Mouse (Mus musculus): Measurements from ENCODE around the gene Ccser2.

The Ccser2 gene

DNA sequence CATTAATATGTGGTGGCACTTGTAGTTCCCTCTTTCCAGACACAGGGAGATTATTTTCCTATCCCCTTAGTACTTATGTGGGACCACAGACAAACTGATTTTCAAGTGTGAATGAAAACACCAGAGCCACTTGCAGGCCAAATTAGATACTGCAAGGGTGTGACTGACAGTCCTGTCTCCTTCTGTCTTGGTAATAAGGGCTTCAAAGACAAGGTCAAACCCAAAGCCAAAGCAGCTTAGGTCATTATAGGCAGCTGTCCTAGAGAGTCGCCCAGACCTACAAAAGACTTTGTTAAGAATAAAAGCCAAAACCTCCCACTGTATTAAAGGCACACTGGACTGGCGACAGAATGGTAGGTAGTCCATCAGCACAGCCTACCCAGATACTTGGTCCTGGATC is 30.6 kb downstream of the Ccser2 start:
- no peak for DNase-seq

DNA sequence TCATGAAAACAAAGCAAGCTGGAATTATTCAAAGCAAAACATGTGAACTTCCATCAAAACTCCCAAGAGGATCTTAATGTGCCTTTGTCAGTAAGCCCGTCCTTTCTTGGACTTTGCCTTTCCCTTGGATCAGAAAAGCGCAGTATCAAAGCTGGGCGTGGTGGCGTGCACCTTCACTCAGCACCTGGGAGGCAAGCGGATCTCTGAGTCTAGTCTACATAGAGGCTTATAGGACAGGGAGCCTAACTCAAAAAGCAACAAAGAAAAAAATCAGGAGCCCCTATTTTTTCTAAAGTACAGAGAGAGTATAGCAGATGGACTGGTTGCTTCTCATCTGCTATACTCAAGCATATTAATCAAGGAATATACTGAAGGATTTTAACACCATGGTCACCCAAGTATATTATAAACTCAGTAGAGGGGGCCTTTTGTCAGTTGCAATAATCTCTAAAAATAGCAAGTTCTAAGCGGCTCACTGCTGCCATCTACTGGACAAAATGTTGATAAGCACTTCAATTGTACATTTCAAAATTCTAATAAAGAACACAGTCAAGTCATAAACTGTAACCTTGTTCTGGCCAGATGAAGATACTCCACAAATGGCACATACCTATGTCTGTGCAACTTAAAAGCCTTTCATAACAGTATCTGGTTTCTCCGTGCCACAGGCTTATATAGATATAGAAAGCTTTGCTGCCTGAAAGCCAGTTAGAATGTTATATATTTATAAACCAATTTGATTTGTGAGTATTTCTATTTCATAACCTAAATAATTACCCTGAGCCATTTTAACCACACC is 31.3 kb downstream of the Ccser2 start:
- DNase-seq, result peak; percentile 56 to 62

DNA sequence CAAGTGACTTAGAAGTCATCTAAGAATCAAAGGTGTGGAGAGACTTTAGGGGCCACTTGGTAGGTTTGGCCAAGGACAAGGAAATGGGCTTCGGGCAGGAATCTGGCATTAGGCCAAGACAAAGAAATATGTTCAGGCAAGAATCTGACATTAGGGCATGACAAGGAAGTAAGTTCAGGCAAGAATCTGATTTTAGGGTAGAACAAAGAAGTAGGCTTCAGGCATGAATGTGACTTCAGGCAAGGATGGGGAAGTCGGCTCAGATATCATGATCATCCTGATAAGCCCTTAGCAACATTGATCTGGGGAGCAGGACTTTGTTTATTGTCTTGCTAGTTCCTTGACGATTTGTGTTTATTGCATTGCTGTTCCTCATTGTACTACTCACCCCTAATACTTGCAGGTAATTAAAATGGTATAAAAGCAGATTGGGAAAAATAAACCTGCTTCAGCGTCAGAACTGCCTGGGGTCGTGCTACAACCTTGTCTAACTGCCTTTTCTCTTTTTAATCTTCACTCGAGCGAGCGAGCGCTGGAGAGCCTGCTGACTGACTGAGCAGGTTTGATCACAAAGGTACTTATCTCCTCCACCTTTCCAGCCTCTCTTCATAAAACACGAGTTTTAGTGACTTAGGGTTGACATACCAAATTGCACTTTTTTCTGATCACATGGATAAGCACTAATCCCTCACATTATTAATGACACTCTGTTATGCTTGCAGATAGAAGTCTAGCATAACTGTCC is 35.8 kb downstream of the Ccser2 start:
- no peak for DNase-seq

DNA sequence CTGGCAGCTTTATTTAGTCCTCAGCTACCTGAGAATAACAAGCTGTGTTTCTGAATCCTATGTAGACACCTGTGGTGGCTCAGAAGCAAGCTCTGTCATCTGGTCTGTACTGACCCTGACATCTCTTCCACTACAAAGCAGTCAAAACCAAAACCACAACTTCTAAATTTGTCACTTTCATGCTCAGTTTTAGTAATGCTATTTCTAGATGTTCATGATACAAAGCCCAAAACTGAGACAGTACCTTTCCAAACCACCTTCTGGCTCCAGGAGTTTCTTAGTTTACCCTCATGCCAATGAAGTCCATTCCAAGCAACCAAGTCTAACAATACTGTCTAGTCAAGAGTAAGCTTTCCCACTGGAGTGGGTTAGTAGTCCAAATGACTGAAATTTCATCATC is 36.5 kb downstream of the Ccser2 start:
- no peak for DNase-seq

DNA sequence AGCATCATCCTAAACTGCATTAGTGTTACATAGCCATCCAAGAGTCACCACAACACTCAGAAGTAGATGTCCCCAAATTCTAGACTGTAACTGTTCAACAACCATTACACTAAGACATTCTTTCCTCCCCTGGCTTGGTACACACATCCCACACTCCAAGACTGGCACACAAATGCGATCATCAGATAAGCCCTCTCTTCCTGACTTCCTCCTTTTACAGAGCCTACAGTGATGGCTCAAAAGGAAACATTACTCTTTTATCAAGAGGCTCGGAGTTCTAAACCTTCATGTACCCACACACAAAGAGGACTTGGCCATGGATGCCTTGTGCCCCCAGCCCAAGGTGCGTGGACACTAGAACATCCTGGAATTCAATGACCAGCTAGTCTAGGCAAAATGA is 45.2 kb downstream of the Ccser2 start:
- DNase-seq, result no peak

DNA sequence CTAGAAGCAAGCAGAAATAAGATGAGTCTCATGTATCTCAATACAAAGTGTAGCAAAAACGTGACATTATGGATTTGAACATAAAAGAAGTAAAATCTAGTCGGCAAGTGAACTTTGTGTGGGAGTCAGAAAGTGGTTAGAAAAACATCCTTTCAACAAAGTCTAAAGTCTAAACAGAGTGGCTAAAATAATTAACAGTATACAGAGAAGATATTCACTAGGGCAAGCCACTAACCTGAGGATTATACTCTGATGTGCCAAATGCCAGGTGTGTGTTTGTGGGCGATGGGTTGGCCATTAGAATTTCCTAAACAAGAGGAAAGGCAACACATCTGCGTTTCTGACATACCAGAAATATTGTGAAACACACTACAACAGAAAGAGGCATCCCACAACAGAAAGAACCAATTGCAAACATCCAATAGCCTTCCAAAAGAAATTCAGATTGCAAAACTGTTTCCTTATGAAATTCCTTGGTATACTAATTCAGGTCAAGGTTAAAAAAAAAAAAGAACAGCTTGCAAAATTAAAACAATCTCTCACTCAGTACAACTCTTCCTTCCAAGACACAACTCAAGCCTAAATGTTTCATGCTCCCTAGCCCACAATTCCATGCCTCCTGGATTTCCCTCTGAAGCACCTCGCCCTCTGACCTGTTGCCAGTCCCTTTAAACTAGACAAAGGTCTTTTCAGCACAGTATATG is 47.1 kb downstream of the Ccser2 start:
- DNase-seq, result no peak

DNA sequence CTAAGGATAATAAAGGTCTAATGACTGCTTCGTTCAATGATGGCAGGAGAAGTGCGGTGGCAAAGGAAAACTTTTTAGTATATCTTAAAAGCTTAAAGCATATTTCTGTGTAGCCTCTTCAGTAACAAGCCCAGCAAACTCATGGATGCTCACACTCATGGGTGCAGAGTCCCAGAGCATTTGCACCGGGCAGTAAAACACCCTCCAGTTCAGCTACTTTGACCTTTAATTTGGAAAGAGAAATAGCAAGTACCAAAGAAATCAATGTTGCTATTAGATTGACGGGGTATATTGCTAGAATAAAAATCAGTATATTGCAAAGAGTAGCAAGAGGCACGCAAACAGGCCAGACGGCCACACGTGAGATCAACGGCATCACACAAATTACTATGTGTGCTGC is 48.7 kb downstream of the Ccser2 start:
- no peak for DNase-seq

DNA sequence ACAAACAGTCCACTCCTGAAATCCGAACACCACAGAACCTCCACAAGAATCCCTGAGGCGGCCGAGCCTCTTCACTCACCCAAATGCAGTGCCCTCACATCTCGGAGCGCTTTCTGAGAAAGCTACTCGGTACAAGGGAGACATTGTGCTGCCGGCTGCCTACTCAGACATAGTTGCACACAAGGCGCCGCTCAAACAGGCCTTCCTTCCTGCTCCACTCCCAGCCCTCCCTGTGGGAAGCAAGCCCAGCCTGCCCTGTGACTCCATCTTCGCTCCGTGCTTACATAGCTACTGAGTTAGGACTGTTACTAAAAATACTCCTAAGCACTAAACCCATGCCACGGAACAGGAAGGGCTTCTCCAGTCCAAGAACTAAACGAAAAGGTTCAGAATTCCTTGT is 49.4 kb downstream of the Ccser2 start:
- DNase-seq, result no peak

DNA sequence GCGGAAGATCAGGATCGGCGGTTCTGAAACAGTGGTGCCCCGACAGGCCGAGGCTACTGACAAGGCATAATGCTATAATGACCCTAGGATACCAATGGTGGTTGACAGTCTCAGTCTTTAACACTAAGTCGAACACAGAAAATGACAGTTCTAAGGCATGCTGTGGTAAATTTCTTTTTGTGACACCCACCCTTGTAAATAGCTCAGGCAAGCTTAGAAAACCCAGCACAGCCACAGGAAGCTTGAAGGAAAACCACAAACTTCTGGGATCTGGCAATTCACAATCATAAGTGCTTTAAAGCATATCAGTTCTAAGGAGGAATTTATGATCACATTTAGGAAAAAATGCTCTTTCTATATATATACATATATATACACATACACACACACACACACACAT is 53.4 kb downstream of the Ccser2 start:
- no peak for DNase-seq

DNA sequence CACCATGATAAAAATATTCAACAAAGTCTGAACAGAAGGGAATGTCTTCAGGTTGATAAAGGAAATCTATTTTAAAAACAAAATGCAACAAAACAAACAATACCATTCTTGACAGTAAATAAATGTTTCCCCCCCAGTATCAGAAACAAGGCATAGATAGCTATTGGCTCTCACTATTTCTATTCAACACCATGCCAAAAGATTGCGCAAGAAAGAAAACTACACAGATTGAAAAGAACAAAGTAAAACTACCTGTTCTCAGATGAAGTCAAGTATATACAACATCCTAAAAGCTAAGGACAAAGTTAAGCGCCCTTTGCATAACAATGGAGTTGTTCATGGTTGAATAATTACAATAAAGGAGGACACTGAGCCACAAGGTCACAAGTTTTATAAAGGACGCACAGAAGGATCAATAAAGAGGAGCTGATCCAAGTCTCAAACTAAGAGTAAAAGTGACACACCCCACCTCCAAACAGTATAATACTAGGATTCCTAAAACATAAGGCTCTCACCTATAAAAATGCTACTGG is 54.0 kb downstream of the Ccser2 start:
- DNase-seq, result no peak

DNA sequence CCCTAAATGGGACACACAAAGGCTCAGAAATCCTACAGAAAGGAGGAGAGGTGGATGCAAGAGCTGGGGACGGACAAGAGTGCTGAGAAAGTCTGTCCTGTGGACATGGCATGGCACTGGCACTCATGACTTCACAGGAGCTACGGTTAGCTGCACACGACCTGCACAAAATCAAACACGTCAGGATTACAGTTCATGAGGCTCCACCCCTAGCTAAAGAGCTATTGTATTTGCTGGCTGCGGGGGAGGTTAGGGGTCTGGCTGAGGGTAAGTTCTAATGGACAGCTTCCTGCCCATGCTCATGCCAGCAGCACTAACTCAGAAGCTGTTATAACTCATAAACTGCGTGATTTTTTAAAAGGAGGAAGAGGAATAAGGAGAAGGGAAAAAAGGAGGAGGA is 56.8 kb downstream of the Ccser2 start:
- DNase-seq, result peak in 1 of 2 experiments; percentile 8

DNA sequence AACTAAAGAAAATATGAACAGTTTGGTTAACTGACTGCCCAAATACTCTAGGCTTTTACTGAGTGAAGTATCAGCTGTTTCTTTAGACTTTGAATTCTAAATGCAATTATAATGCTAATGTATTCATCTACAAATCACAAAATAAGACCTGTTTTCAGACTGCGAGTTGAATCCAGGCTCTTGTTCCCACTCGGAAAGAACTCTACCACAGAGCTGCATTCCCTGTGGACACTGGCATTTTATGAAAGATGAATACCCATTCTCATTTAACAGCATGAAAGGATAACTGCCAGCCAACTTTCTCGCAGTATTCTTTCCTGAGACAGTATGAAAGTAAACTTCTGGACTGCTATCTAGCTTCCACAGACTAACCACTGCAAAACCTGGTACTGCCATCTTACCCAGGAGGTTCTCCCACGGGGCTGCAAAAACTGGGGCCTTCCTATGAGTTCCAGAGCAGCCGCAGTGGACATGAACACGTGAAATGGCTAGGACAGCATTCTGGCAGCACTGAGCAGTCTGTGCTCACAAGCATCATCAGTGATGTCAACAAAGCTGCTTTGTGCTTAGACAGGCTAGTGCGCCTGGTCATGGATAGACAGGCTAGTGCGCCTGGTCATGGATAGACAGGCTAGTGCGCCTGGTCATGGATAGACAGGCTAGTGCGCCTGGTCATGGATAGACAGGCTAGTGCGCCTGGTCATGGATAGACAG is 62.6 kb downstream of the Ccser2 start:
- no peak for DNase-seq

DNA sequence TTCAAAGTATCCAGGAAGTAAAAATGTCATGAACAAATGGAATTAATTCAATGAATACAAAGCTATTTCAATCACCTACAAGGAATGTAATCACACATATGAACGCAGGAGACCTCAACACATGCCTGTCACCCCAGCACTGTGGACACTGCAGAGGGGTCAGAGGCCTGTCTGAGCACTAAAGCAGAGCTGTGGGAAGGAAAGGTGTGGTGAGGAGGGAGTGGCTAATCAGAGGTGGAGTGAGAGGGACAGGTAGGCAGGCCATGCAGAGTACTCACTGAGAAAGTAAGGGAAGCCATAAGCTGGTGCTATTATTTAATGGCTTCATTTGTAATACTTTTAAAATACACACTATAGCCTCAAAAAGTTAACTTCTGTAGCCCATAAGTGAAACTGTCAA is 64.4 kb downstream of the Ccser2 start:
- no peak for DNase-seq

DNA sequence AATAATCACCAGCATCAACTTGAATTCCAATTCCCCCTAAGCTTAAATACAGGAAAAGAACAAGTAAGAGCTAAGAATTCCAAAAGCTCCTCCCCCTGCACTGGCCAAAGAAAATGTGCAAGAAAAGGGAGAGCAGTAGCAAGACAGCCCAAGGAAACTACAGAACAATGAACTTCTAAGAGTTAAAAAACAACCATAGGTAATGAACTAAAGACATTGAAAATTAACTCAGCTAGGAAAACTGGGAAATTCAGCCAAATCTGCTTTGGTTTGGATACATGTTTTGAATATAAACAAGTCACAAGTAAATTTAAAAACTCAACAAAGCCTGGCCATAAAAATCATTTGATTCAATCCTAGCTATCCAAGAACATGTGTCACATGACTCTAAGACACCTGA is 67.7 kb downstream of the Ccser2 start:
- no peak for DNase-seq

DNA sequence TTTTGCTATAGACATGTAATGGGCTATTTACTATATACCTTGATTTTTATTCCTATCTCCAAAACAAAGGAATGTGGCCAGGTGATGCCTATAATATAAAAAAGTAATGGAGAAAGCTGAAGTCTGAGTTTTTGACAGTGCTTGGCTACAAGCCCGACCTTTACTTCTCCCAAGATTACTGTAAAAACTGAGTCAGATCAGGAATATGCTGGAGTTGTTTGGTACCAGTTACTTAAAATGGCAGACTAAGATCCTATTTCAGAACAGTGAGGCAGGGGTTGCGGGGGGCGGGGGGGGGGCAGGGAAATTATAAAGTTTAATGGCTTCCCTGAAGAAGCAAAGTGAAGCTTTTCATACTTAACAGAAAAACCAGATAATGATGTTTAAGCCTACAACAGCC is 73.9 kb downstream of the Ccser2 start:
- no peak for DNase-seq

DNA sequence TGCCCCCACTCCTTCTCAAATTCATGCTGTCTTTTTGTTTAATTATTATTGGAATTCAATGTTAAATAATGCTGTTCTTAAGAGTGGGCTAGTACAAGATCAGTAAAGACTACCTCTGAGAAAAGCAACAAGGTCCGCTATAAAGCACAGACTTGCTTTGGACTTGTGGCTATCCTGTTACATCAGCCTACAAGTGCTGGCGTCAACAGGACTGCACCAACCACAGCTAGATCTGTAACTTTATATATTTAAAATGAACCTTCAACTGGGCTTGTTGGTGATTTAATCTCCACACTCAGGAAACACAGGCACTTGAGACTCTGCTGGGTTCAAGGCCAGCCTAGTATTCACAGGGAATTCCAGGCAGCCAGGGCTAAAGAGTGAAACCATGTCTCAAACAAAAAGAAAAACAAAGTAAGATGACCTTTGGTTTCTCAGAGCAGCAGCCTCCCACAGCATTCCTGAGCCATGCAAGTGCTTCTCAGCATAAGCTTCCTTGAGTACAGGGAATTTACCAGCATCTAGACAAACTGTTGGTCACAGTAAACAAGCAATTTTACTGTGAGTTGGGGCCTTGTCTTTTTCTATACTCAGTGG is 75.7 kb downstream of the Ccser2 start:
- no peak for DNase-seq

DNA sequence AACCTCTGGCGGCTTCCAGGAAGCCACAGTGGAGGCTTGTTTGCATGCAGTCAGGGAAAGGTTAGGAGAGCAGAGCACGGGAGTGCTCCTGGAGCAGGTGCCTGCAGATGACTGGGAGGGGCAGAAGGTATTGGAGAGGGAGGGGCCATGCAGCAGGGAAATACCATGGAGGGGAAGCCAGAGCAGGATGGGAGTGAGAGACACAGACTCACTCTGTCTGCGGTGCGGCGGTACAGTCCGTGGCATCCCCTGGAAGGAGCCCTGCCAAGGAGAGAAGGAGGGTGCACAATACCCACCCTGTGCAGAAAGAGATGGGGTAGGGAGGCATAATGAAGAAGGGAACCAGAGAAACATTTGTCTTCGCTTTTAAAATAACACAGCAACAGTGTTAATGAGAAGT is 78.4 kb downstream of the Ccser2 start:
- no peak for DNase-seq

DNA sequence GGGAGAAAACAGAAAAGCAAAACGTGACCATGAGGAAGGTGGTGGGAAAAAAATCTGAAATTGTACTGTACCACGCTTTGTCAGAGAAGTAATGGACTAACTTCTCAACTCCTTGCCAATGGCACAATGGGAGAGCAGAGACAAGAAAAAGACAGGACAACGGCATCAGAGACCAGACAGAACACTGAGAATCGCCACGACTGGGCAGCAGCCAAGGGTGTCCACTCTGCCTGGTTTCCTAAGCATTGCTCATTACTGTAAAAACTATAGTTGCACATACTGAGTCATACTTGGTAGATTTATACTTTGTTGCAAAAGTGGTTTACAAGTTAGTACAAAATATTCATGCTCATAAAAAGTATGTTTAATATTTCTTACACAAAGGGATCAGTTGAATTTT is 82.9 kb downstream of the Ccser2 start:
- DNase-seq, result no peak

DNA sequence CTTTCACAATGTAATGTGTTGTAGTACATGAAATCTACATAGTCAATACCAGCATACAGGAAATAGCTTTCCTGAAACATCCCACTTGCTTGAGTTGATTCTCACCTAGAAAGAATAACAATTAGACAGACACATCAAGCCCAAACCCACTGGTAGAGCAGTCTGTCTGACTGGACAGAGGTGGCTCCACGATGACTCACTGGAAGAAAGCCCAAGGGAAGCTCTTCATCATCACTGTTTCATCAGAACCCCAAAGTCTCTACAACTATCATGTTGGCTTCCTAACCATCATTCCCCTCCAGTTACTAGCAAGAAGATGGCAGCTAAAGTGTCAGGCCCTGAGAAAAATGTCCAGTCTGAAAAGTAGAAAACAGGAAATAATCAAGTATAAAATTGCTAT is 83.5 kb downstream of the Ccser2 start:
- DNase-seq, result no peak

DNA sequence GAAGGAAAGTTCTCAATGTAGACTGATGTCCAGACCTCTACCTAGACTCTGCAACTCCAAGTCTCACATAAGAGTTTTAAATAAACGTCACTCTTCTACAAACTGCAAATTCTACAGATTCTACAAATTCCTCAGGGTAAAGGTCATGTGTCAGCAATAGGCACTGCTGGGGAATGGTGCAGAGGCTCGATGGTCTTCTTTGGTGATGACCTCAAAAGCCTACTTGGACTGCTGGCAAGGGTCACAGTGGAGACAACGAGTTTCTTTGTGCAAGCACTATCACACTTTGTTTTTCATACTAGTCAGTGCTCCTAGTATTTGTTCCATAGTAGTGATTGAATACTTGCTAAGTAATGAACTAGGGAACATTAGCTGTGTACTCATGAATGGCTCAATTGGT is 85.0 kb downstream of the Ccser2 start:
- no peak for DNase-seq

DNA sequence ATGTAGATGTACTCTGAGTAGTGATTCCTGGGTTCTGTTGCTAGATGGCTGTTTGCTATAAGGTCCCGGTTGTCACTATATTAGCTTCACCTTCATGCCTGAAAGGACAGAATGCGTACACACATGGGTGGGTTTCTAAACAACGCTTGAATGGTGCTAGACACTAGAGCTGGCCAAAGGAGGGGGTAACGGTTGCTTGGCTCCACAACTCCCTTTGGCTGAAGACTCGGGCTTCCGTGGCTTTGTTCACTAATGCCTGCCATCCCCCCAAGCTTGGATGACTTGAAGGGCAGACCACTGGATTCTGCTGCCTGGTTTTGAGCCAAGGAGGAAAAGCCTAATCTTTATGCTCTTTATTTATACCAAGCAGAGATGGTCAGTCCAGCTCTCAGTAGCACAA is 98.3 kb downstream of the Ccser2 start:
- no peak for DNase-seq

DNA sequence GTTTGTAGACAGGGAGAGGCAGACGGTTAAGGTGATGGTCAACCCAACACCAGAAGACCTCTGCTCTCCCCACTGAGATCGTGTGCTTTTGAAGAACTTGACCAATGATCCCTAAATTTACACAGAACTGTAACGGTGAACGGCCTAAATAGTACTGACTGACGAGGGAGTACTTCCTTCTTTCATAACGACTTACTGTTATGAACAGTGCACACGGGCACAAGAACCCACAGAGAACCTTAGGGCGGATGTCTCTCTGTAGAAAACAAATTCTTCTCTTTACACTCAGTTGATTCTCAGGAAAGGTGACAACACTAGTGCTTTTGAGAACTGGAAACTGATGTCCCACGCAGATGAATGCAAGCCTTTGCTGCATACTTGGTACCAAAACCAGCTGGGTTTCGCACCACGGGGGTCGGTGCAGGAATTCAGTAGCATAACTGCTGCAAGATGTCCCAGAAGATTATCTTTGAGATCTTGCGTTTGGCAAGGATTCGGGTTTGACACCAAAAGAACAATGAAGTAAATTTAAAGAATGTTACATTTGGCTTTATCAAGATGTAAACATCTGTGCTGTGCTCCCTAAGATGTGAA is 99.7 kb downstream of the Ccser2 start:
- DNase-seq, result peak; percentile 18 to 32
